Mouse (Mus musculus) embryonic facial prominence, embryonic 11.5 days (tissue): ENCODE measurements around the gene H2-Eb2. TPM values are rescaled to one million over a fixed set of nuclear protein-coding genes. Genes with fewer than 3 reads are reported as not detected.
A peak's percentile ranks its signal among the peaks of the same experiment; 100 is the strongest.
"Not testable (repeated sequence)": the region's sequence is repeated elsewhere in the genome, so short reads cannot be mapped to it uniquely, and the experiment has no call there.

Experiments used
- ATAC-seq: fragments of 200-750 bp; cut with Nextera tagmentation; replicated peaks from 2 replicates; pipeline ENCODE4 v1.8.0; 2017; ENCODE audit warnings: low read depth; ENCODE audit not compliant: insufficient number of reproducible peaks, low FRiP score, low TSS enrichment
- DNase-seq: peaks from one replicate; pipeline ENCODE4 v3.0.0-alpha.2; 2015; ENCODE audit warnings: low spot score
- H3K27ac ChIP-seq: fragments of 300-500 bp; sonication (generic); replicated peaks from 2 replicates; pipeline ENCODE4 v1.5.1; 2014; ENCODE audit warnings: mild to moderate bottlenecking, low read depth, low read length, control low read depth
- H3K27me3 ChIP-seq: fragments of 300-500 bp; sonication (generic); 2 replicates; pipeline ENCODE4 v1.6.1; 2014; ENCODE audit warnings: mild to moderate bottlenecking, low read length, moderate library complexity, mixed read lengths; ENCODE audit not compliant: control insufficient read depth, insufficient read depth
- H3K36me3 ChIP-seq: fragments of 300-500 bp; sonication (generic); replicated peaks from 2 replicates; pipeline ENCODE4 v1.6.1; 2014; ENCODE audit warnings: low read depth, mild to moderate bottlenecking, low read length, moderate library complexity, mixed read lengths; ENCODE audit not compliant: control insufficient read depth, insufficient read depth
- H3K4me1 ChIP-seq: fragments of 300-500 bp; sonication (generic); 2 replicates; pipeline ENCODE4 v1.6.1; 2014; ENCODE audit warnings: low read length, mixed read lengths; ENCODE audit not compliant: control insufficient read depth, insufficient read depth
- H3K4me2 ChIP-seq: fragments of 300-500 bp; sonication (generic); 2 replicates; pipeline ENCODE4 v1.6.1; 2014; ENCODE audit warnings: low read depth, mild to moderate bottlenecking, control low read depth, low read length, moderate library complexity
- H3K4me3 ChIP-seq: fragments of 300-500 bp; sonication (generic); 2 replicates; pipeline ENCODE4 v1.5.1; 2014; ENCODE audit warnings: low read depth, low read length, control low read depth
- H3K9ac ChIP-seq: fragments of 300-500 bp; sonication (generic); replicated peaks from 2 replicates; pipeline ENCODE4 v1.6.1; 2014; ENCODE audit warnings: mild to moderate bottlenecking, control low read depth, low read length
- H3K9me3 ChIP-seq: fragments of 300-500 bp; sonication (generic); replicated peaks from 2 replicates; pipeline ENCODE4 v1.6.1; 2016; ENCODE audit warnings: mild to moderate bottlenecking, low read length, inconsistent platforms, mixed read lengths; ENCODE audit not compliant: control insufficient read depth
- WGBS: fragments of 180-500 bp; shearing (Covaris S2); extraction: QIAGEN DNeasy Blood & Tissue Kit; methylation state at CpG from one replicate; pipeline ENCODE4 v1.1.7; 2014; 5-methylcytosine and 5-hydroxymethylcytosine counted together
- polyA plus RNA-seq: library from polyadenylated mRNA; unstranded; fragments of >200 nt; fragmentation: Nextera tagmentation; extraction: Ambion mirVana; gene quantifications from 2 replicates; pipeline ENCODE4 v1.2.1, GENCODE M21; 2014

The H2-Eb2 gene
- polyA plus RNA-seq, 1 experiment from 2014 or later: not detected

DNA sequence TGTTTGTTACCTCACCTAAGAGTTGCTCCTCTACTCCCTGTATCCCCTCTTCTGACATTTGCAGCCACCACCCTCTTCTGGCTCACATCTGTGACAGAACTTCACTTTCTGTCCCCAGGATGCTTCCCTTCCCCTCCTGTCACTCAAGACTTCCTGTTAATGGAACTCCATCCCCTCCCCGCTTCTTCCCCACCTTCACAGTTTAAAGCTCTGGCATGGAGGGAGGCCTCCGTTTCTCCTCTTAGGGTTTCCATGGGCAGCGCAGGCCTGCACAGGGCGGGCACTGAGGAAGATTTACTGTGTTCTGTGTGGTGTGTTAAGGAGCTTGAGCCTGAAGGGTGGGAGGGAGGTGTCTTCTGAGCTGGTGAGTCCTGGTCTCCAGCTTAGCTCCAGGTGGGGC lies 17.3 kb upstream of the H2-Eb2 start:
- Histone ChIP-seq H3K27ac (no peak overlapping the region), H3K4me2 (no peak overlapping the region), H3K27me3 (no peaks in the 10 kb centered on the region), H3K36me3 (no peaks in the 10 kb centered on the region), H3K9ac (no peak overlapping the region), H3K9me3 (no peaks in the 10 kb centered on the region), H3K4me3 (no peak overlapping the region), H3K4me1 (no peaks in the 10 kb centered on the region)
- DNase-seq (no peak), ATAC-seq (no peak)
- WGBS: 74% methylated on average over 4 of the region's 4 CpGs

- DNase-seq: peak; percentile 2
- H3K27me3 ChIP-seq: no peaks in the 10 kb centered on the region
- H3K36me3 ChIP-seq: no peaks in the 10 kb centered on the region
These were observed 16.2 kb upstream of the H2-Eb2 start for GRCm38 (mm10) chr17:34309225-34309624.

GRCm38 (mm10) chr17:34309683-34310385 lies 15.6 kb upstream of the H2-Eb2 start:
- WGBS: 20% methylated on average over 38 of the region's 38 CpGs
- Histone ChIP-seq H3K27ac (no peak overlapping the region), H3K4me2 (peak overlapping the region; percentile 39)

More at GRCm38 (mm10) chr17:34309225-34309624, 16.2 kb upstream of the H2-Eb2 start:
- Histone ChIP-seq H3K4me2 (peak overlapping the region; percentile 39), H3K27ac (no peak overlapping the region), H3K9ac (peak overlapping the region; percentile 58; the same call in 1 of the 2 replicates), H3K4me3 (peak overlapping the region; percentile 44), H3K9me3 (no peaks in the 10 kb centered on the region), H3K4me1 (no peaks in the 10 kb centered on the region)
- 0 out of 2 replicates have a peak, but pooled peaks have one; percentile 31 for ATAC-seq
- 21% methylated on average over 10 of the region's 10 CpGs for WGBS

GRCm38 (mm10) chr17:34310526-34310925 lies 14.9 kb upstream of the H2-Eb2 start:
- H3K27ac ChIP-seq, H3K4me1 ChIP-seq, ATAC-seq, H3K27me3 ChIP-seq, H3K9me3 ChIP-seq, H3K9ac ChIP-seq, DNase-seq, H3K36me3 ChIP-seq, H3K4me3 ChIP-seq, H3K4me2 ChIP-seq: not testable (repeated sequence)
- WGBS: 82% methylated on average over 3 of the region's 3 CpGs

More at GRCm38 (mm10) chr17:34309683-34310385, 15.6 kb upstream of the H2-Eb2 start:
- peak overlapping the region; percentile 44 for H3K4me3 ChIP-seq
- no peaks in the 10 kb centered on the region for H3K36me3 ChIP-seq
- H3K9ac ChIP-seq: peak overlapping the region; percentile 58
- DNase-seq (peak; percentile 73), ATAC-seq (peak; percentile 83)
- no peaks in the 10 kb centered on the region for H3K27me3 ChIP-seq
- no peaks in the 10 kb centered on the region for H3K4me1 ChIP-seq
- H3K9me3 ChIP-seq: no peaks in the 10 kb centered on the region

GRCm38 (mm10) chr17:34312185-34312584 lies 13.3 kb upstream of the H2-Eb2 start:
- Histone ChIP-seq H3K9ac (no peak overlapping the region), H3K27me3 (no peaks in the 10 kb centered on the region), H3K9me3 (no peaks in the 10 kb centered on the region), H3K4me1 (no peaks in the 10 kb centered on the region), H3K27ac (no peak overlapping the region), H3K4me3 (no peak overlapping the region), H3K36me3 (no peaks in the 10 kb centered on the region), H3K4me2 (no peak overlapping the region)
- ATAC-seq (no peak), DNase-seq (no peak)
- WGBS: 82% methylated on average over 1 of the region's 1 CpGs

DNA sequence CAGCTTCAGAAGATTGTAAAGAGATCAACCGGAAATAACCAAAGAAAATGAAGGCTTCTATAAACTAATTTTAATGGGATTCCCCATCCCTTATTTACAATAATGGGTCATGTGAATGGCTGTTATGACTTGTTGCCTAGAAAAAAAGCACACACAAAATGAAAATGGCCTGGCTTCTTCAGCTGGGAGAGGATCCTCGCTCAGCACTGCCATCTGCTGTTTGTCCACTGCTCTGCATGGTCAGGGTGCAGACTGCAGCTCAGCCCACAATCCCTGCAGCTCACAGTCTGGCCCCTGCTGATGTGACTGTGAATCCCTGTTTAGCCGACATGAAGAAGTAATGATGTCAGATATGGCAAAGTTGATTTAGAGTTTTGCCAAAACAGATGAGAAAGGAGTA lies 12.1 kb upstream of the H2-Eb2 start:
- no peaks in the 10 kb centered on the region for H3K4me1 ChIP-seq
- H3K9ac ChIP-seq: no peak overlapping the region
- H3K4me2 ChIP-seq: no peak overlapping the region
- H3K36me3 ChIP-seq: no peaks in the 10 kb centered on the region
- no peak overlapping the region for H3K4me3 ChIP-seq
- ATAC-seq: no peak
- WGBS: 32% methylated on average over 3 of the region's 3 CpGs
- H3K27ac ChIP-seq: no peak overlapping the region
- peak; percentile 80 for DNase-seq
- H3K9me3 ChIP-seq: no peaks in the 10 kb centered on the region
- H3K27me3 ChIP-seq: no peaks in the 10 kb centered on the region

DNA sequence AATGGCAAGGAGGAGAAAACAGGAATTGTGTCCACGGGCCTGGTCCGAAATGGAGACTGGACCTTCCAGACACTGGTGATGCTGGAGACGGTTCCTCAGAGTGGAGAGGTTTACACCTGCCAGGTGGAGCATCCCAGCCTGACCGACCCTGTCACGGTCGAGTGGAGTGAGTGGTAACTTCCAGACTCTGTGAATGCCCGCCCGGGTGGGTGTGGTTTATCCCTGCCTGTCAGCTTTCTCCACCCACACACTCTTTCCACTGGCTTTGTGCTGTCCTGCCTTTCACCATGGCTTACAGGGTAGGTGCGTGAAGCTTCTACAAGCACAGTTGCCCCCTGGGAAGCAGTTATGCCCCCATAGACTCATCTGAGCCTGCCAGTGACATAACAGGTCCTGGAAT lies 11.2 kb upstream of the H2-Eb2 start:
- Histone ChIP-seq H3K9ac (no peak overlapping the region), H3K36me3 (no peaks in the 10 kb centered on the region), H3K4me2 (no peak overlapping the region), H3K4me1 (no peaks in the 10 kb centered on the region), H3K9me3 (no peaks in the 10 kb centered on the region), H3K27me3 (no peaks in the 10 kb centered on the region), H3K4me3 (no peak overlapping the region), H3K27ac (no peak overlapping the region)
- 66% methylated on average over 9 of the region's 9 CpGs for WGBS
- no peak for DNase-seq
- ATAC-seq: no peak

GRCm38 (mm10) chr17:34315512-34315911 lies 10.0 kb upstream of the H2-Eb2 start:
- 83% methylated on average over 1 of the region's 1 CpGs for WGBS
- H3K36me3 ChIP-seq: no peaks in the 10 kb centered on the region
- no peak for ATAC-seq

More at GRCm38 (mm10) chr17:34315512-34315911, 10.0 kb upstream of the H2-Eb2 start:
- Histone ChIP-seq H3K4me1 (no peaks in the 10 kb centered on the region), H3K4me2 (no peak overlapping the region), H3K9me3 (no peaks in the 10 kb centered on the region), H3K4me3 (no peak overlapping the region), H3K27ac (no peak overlapping the region), H3K27me3 (no peaks in the 10 kb centered on the region), H3K9ac (no peak overlapping the region)
- DNase-seq: no peak
